Mouse (Mus musculus): ENCODE measurements around the gene Olfr285. TPM values are rescaled to one million over a fixed set of nuclear protein-coding genes. Genes with fewer than 3 reads are reported as not detected.

Olfr285 gene
- not detected for total RNA-seq (2021)

DNA sequence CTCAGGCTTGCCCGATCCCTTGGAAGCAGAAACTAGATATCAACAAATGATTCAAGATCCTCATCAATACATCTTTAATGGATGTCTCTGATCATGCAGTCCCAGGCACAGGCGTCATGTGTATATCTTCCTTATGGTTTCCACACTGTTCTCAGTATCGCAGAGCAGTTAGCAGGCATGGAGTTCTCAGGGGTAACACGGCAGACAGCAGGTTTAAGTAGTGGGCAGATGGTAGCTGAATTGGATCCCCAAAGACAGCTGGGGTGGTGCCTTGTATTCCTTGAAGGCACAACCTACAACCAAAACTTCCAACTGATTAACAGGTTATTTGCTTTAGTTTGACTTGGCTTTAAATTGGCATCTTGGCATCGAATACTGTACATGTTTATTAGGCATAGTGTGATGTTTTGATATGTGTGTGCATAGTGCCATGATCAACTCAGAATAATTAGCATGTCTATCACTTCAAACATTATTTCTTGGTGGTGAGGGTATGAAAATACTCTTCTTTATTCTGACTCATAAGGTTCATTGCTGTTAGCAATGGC is at the start of gene Olfr285:
TSS of gene Olfr285 (minus strand) at position 177 of the 548 bp plus-strand sequence.
- DNase-seq, result no peak

DNA sequence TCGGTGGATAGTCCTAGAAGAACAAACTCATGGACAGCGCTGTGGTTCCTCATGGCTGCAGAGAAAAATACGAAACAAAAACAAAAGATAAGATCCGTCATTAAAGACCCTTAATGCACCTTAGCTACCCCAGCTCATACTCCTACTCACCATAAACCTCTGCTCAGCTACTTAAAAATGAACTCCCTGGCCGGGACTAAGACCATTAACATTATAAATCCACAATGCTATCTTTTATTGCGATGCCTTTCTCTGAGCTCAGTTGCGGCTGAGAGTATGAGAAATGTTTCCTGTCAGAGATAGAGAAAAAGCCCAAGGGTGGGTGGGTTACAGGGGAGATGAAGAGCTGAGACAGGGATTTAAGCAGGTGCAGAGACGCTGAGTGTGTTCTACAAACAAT is 23.7 kb upstream of the Olfr285 start, which contains the start of gene Olfr284:
TSS of gene Olfr284 (minus strand) at position 101 of the 400 bp plus-strand sequence.
- DNase-seq, result no peak

DNA sequence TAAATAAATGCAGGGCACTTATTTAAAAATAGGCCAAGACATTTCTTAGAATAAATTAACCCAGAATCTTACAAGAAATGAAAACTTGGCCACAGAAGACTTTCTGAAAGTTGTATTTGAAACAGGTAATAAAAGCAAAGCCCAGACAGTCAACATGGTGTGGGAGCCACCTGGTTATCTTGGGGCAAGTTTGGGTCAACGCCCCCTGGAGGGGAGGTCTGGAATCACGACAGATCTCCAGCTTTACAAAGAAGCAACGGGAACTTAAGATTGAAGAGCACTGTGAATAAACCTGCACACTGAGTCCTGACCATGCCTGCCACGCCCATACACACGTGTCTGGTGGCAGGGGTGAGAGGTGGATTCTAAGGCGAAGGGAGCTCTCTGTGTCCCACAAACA is 1.4 kb downstream of the Olfr285 start:
- DNase-seq, result no peak

DNA sequence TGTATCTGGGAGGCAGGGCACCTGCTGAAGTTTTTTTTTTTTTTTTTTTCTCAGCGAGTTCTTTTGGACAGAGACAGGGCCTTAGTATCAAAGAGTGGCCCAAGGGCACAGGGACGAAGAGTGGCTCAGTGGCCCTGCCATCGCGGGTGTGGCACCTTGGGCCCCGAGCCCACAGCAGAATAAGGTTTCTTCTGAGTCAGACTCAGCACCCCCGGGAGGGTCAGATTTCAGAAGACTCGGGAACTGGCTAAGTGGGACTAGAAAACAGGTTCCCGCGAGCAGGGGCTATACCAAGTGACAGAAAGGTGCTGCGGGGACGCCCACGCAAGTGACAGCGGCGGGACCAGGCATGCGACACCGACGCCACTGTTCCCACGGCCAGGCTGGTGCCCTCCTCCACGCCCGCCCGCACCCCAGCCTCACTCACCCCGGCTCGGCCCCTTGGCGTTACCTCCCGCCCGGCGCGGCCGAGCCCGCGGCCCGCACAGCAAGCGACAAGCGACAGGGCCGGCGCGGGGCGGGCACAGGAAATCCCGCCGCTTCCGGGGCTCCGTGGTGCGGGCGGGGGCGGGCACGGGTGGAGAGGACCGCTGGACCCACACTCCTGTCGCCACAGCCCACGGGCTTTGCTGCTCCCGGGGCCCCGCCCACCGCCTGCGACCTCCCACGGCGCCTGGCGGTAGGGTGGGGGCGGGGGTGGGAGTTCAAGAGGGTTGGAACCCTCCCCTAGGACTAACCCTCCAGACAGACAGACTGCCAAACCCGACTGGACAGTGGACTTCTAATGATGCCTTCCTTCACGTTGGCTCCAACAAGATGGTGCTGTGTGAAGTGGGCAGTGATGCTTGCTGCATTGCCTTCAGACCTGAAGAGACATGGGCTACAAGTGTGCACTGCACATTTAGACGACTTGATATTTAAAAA is 21.3 kb downstream of the Olfr285 start, which contains the start of gene Zfp641:
TSS of gene Zfp641 (minus strand) at position 534 of the 924 bp plus-strand sequence.
- peak; percentile 28 to 36 for DNase-seq

DNA sequence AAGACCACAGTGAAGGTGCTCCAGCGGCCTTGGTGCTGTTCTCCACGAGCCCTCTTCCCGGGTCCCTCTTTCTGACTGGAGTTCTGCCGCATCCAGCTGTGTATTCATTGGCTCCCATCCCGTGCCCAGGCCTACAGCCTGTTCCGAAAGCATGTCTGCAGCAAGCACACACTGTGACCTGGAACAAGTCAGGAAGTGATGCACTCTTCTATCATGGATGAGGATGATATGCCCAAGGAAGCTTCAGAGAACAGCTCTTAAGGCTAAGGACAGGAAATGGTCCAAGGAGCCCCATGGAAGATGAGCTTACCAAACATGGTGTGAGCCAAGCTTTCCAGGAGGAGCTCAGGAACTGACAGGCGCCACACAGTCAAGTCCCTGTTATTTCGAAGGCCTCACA is 23.5 kb downstream of the Olfr285 start:
- DNase-seq, result no peak

DNA sequence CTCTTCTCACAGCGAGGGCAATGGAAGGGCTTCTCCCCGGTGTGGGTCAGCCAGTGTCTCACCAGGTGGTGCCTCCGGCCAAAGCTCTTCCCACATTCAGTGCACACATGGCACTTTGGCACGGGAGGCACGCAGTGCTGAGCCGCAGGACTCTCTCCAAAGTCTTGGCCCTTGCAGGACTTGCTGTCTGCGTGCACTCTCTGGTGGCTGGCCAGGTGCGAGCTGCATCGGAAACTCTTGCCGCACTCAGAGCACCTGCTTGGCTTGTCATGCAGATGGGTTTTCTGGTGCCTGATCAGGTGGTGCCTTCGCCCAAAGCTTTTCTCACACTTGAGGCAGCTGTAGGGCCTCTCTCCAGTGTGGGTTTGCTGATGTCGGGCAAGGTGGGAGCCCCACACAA is 28.6 kb downstream of the Olfr285 start:
- DNase-seq, result no peak

DNA sequence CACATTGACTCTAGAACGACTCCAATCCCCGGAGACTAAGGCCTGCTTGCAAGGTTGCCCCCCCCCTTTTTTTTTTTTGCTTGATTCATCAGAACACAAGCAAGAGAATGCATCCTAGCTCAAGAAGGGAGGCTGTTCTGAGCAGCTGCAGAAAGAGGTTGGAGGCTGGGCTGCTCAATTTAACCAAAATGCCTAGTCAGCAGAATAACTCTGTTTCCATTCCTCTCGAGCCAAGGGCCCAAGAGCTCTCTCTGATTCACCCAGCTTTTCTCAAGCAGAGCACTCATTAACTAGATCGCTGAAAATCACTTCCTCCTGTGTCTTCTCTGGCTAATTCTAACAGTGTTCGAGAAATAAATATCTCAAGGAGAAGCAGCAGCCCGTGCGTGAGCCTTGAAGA is 30.7 kb downstream of the Olfr285 start:
- no peak for DNase-seq

Other genes starting within 250 kb of the Olfr285 start
- gene Pfkm, start 224.8 kb downstream of the Olfr285 start, total RNA-seq (2021), result 100 to 1,000 TPM; 305 to 384 TPM
- gene Senp1, start 223.6 kb downstream of the Olfr285 start, total RNA-seq (2021), result 10 to 100 TPM; 12.3 to 14.2 TPM
- 10 to 100 TPM; 46.6 to 52.1 TPM for gene Asb8, start 151.7 kb downstream of the Olfr285 start, total RNA-seq (2021)
- 10 to 100 TPM; 11.1 to 11.6 TPM for gene Ccdc184, start 150.2 kb downstream of the Olfr285 start, total RNA-seq (2021)
- under 1 TPM; 0.18 to 0.40 TPM for gene Olfr288, start 121.8 kb downstream of the Olfr285 start, total RNA-seq (2021)
- not detected for gene Gm44579, start 96.4 kb downstream of the Olfr285 start, total RNA-seq (2021)
- 1 to 10 TPM; 3.9 to 4.2 TPM for gene Olfr287, start 96.3 kb downstream of the Olfr285 start, total RNA-seq (2021)
- not detected for gene Olfr286, start 82.9 kb downstream of the Olfr285 start, total RNA-seq (2021)
- gene H1fnt, start 60.1 kb downstream of the Olfr285 start, total RNA-seq (2021), result not detected
- gene Zfp641, start 21.2 kb downstream of the Olfr285 start, total RNA-seq (2021), result 1 to 10 TPM; 6.1 to 6.3 TPM
- not detected for gene Olfr284, start 23.6 kb upstream of the Olfr285 start, total RNA-seq (2021)
- not detected for gene Olfr283, start 63.6 kb upstream of the Olfr285 start, total RNA-seq (2021)
- not detected for gene Olfr282, start 113.9 kb upstream of the Olfr285 start, total RNA-seq (2021)
- not detected for gene Olfr281, start 135.2 kb upstream of the Olfr285 start, total RNA-seq (2021)
- gene OR5BS1P, start 152.5 kb upstream of the Olfr285 start, total RNA-seq (2021), result not detected
- not detected for gene Lalba, start 165.4 kb upstream of the Olfr285 start, total RNA-seq (2021)
- gene Olfr279, start 175.0 kb upstream of the Olfr285 start, total RNA-seq (2021), result not detected
- gene Kansl2, start 216.9 kb upstream of the Olfr285 start, total RNA-seq (2021), result 10 to 100 TPM; 62.6 to 64.2 TPM